Mouse (Mus musculus): ENCODE measurements around the gene Ubac2. TPM values are rescaled to one million over a fixed set of nuclear protein-coding genes. Genes with fewer than 3 reads are reported as not detected.

Ubac2 gene
- total RNA-seq (2014; fragmentation: Nextera tagmentation) (37.2 and 57.4 TPM in 2 replicates), total RNA-seq (2017) (25.0 and 27.4 TPM in 2 replicates), polyA plus RNA-seq (2012) (50.8 and 55.3 TPM in 2 replicates)

- peak; percentile 97 for ATAC-seq (ENCODE audit: extremely low read depth, insufficient number of reproducible peaks, low FRiP score, poor library complexity, severe bottlenecking)
- H3K36me3 ChIP-seq (replicated peaks) = peaks cover 32% of the 10 kb centered on the region
- H3K27me3 ChIP-seq (ENCODE audit: insufficient read depth, low read length) = peaks cover 8% of the 10 kb centered on the region
Measured at GRCm38 (mm10) chr14:121878176-121878858, at the start of gene Ubac2. TSS of gene Ubac2 (plus strand) at chr14:121878620.

GRCm38 (mm10) chr14:121829816-121830442, 48.5 kb upstream of the Ubac2 start:
- Histone ChIP-seq H3K27me3 (ENCODE audit: insufficient read depth, low read length) (no peaks in the 10 kb centered on the region), H3K4me1 (ENCODE audit: insufficient read depth, low read depth, low read length) (no peaks in the 10 kb centered on the region), H3K4me3 (ENCODE audit: low read depth, low read length) (no peak overlapping the region), H3K9me3 (replicated peaks) (peaks cover 2% of the 10 kb centered on the region; the same call in 1 of the 2 replicates), H3K36me3 (replicated peaks) (no peaks in the 10 kb centered on the region)
- ATAC-seq (ENCODE audit: extremely low read depth, insufficient number of reproducible peaks, low FRiP score, poor library complexity, severe bottlenecking) (no peak), DNase-seq (ENCODE audit: low spot score) (no peak)
- TF ChIP-seq POLR2AphosphoS5 (IDR thresholded peaks at IDR 0.05; ENCODE audit: insufficient replicate concordance, low read depth, low read length) (no peak), GATA2 (IDR thresholded peaks at IDR 0.05; ENCODE audit: borderline replicate concordance, low read depth, low read length) (no peak), TAL1 (conservative IDR thresholded peaks at IDR 0.05; ENCODE audit: low read depth, low read length) (no peak), GATA1 (IDR thresholded peaks at IDR 0.05; ENCODE audit: borderline replicate concordance, low read length) (no peak), CTCF (IDR thresholded peaks at IDR 0.05; ENCODE audit: low read depth, low read length) (no peak)

More at GRCm38 (mm10) chr14:121878176-121878858, at the start of gene Ubac2:
- TF ChIP-seq POLR2AphosphoS5 (IDR thresholded peaks at IDR 0.05; ENCODE audit: insufficient replicate concordance, low read depth, low read length) (no peak), GATA2 (IDR thresholded peaks at IDR 0.05; ENCODE audit: borderline replicate concordance, low read depth, low read length) (no peak), CTCF (IDR thresholded peaks at IDR 0.05; ENCODE audit: low read depth, low read length) (no peak), GATA1 (IDR thresholded peaks at IDR 0.05; ENCODE audit: borderline replicate concordance, low read length) (no peak), TAL1 (conservative IDR thresholded peaks at IDR 0.05; ENCODE audit: low read depth, low read length) (no peak)
- Histone ChIP-seq H3K4me3 (ENCODE audit: low read depth, low read length) (peak within 1 kb of the TSS; percentile 88), H3K4me1 (ENCODE audit: insufficient read depth, low read depth, low read length) (peaks cover 35% of the 10 kb centered on the region), H3K9me3 (replicated peaks) (no peaks in the 10 kb centered on the region)
- DNase-seq (ENCODE audit: low spot score) = peak; percentile 95

GRCm38 (mm10) chr14:121833001-121833520, 45.4 kb upstream of the Ubac2 start:
- no peaks in the 10 kb centered on the region for H3K27me3 ChIP-seq (ENCODE audit: insufficient read depth, low read length)
- ATAC-seq (ENCODE audit: extremely low read depth, insufficient number of reproducible peaks, low FRiP score, poor library complexity, severe bottlenecking) (no peak), DNase-seq (ENCODE audit: low spot score) (no peak)
- no peak overlapping the region for H3K4me3 ChIP-seq (ENCODE audit: low read depth, low read length)
- H3K36me3 ChIP-seq (replicated peaks) = no peaks in the 10 kb centered on the region
- H3K9me3 ChIP-seq (replicated peaks) = peaks cover 10% of the 10 kb centered on the region
- no peaks in the 10 kb centered on the region for H3K4me1 ChIP-seq (ENCODE audit: insufficient read depth, low read depth, low read length)
- no peak for TF ChIP-seq GATA1 (IDR thresholded peaks at IDR 0.05; ENCODE audit: borderline replicate concordance, low read length)
- TF ChIP-seq TAL1 (conservative IDR thresholded peaks at IDR 0.05; ENCODE audit: low read depth, low read length) = no peak
- no peak for TF ChIP-seq GATA2 (IDR thresholded peaks at IDR 0.05; ENCODE audit: borderline replicate concordance, low read depth, low read length)
- no peak for TF ChIP-seq POLR2AphosphoS5 (IDR thresholded peaks at IDR 0.05; ENCODE audit: insufficient replicate concordance, low read depth, low read length)
- TF ChIP-seq CTCF (IDR thresholded peaks at IDR 0.05; ENCODE audit: low read depth, low read length) = no peak

- Histone ChIP-seq H3K36me3 (replicated peaks) (no peaks in the 10 kb centered on the region), H3K4me1 (ENCODE audit: insufficient read depth, low read depth, low read length) (no peaks in the 10 kb centered on the region), H3K9me3 (replicated peaks) (peaks cover 23% of the 10 kb centered on the region), H3K27me3 (ENCODE audit: insufficient read depth, low read length) (no peaks in the 10 kb centered on the region), H3K4me3 (ENCODE audit: low read depth, low read length) (no peak overlapping the region)
- DNase-seq (ENCODE audit: low spot score) (no peak), ATAC-seq (ENCODE audit: extremely low read depth, insufficient number of reproducible peaks, low FRiP score, poor library complexity, severe bottlenecking) (no peak)
- TF ChIP-seq CTCF (IDR thresholded peaks at IDR 0.05; ENCODE audit: low read depth, low read length) = no peak
- TF ChIP-seq GATA1 (IDR thresholded peaks at IDR 0.05; ENCODE audit: borderline replicate concordance, low read length) = no peak
- TF ChIP-seq TAL1 (conservative IDR thresholded peaks at IDR 0.05; ENCODE audit: low read depth, low read length) = no peak
- no peak for TF ChIP-seq POLR2AphosphoS5 (IDR thresholded peaks at IDR 0.05; ENCODE audit: insufficient replicate concordance, low read depth, low read length)
- TF ChIP-seq GATA2 (IDR thresholded peaks at IDR 0.05; ENCODE audit: borderline replicate concordance, low read depth, low read length) = no peak
Measured at GRCm38 (mm10) chr14:121838161-121838560, 40.3 kb upstream of the Ubac2 start.

- no peaks in the 10 kb centered on the region for H3K4me1 ChIP-seq (ENCODE audit: insufficient read depth, low read depth, low read length)
- no peak for TF ChIP-seq GATA1 (IDR thresholded peaks at IDR 0.05; ENCODE audit: borderline replicate concordance, low read length)
- no peak for TF ChIP-seq CTCF (IDR thresholded peaks at IDR 0.05; ENCODE audit: low read depth, low read length)
- TF ChIP-seq TAL1 (conservative IDR thresholded peaks at IDR 0.05; ENCODE audit: low read depth, low read length) = no peak
- TF ChIP-seq GATA2 (IDR thresholded peaks at IDR 0.05; ENCODE audit: borderline replicate concordance, low read depth, low read length) = no peak
- TF ChIP-seq POLR2AphosphoS5 (IDR thresholded peaks at IDR 0.05; ENCODE audit: insufficient replicate concordance, low read depth, low read length) = no peak
- H3K4me3 ChIP-seq (ENCODE audit: low read depth, low read length) = no peak overlapping the region
- DNase-seq (ENCODE audit: low spot score) (no peak), ATAC-seq (ENCODE audit: extremely low read depth, insufficient number of reproducible peaks, low FRiP score, poor library complexity, severe bottlenecking) (no peak)
- H3K27me3 ChIP-seq (ENCODE audit: insufficient read depth, low read length) = no peaks in the 10 kb centered on the region
- no peaks in the 10 kb centered on the region for H3K36me3 ChIP-seq (replicated peaks)
- H3K9me3 ChIP-seq (replicated peaks) = peaks cover 20% of the 10 kb centered on the region
Measured at GRCm38 (mm10) chr14:121840217-121840616, 38.2 kb upstream of the Ubac2 start.

GRCm38 (mm10) chr14:121844486-121844885, 33.9 kb upstream of the Ubac2 start:
- TF ChIP-seq GATA1 (IDR thresholded peaks at IDR 0.05; ENCODE audit: borderline replicate concordance, low read length) (no peak), CTCF (IDR thresholded peaks at IDR 0.05; ENCODE audit: low read depth, low read length) (no peak), POLR2AphosphoS5 (IDR thresholded peaks at IDR 0.05; ENCODE audit: insufficient replicate concordance, low read depth, low read length) (no peak), GATA2 (IDR thresholded peaks at IDR 0.05; ENCODE audit: borderline replicate concordance, low read depth, low read length) (no peak), TAL1 (conservative IDR thresholded peaks at IDR 0.05; ENCODE audit: low read depth, low read length) (no peak)
- Histone ChIP-seq H3K36me3 (replicated peaks) (no peaks in the 10 kb centered on the region), H3K27me3 (ENCODE audit: insufficient read depth, low read length) (no peaks in the 10 kb centered on the region), H3K4me1 (ENCODE audit: insufficient read depth, low read depth, low read length) (no peaks in the 10 kb centered on the region), H3K9me3 (replicated peaks) (peaks cover 3% of the 10 kb centered on the region; the same call in 1 of the 2 replicates), H3K4me3 (ENCODE audit: low read depth, low read length) (no peak overlapping the region)
- ATAC-seq (ENCODE audit: extremely low read depth, insufficient number of reproducible peaks, low FRiP score, poor library complexity, severe bottlenecking) (no peak), DNase-seq (ENCODE audit: low spot score) (no peak)
